Mouse (Mus musculus) forebrain, embryonic 15.5 days (tissue): Measurements from ENCODE around the gene Arhgef19. TPM values are rescaled to one million over a fixed set of nuclear protein-coding genes. Genes with fewer than 3 reads are reported as not detected.

Source experiments
- ATAC-seq: fragments of 200-750 bp; cut with Nextera tagmentation; replicated peaks from 2 replicates; pipeline ENCODE4 v1.8.0; 2017; ENCODE audit warnings: mild to moderate bottlenecking, moderate TSS enrichment, moderate library complexity
- H3K27ac ChIP-seq: fragments of 300-500 bp; sonication (generic); replicated peaks from 2 replicates; pipeline ENCODE4 v1.5.1; 2015; ENCODE audit warnings: mild to moderate bottlenecking, inconsistent platforms
- H3K27me3 ChIP-seq: fragments of 300-500 bp; sonication (generic); 2 replicates; pipeline ENCODE4 v1.6.1; 2015; ENCODE audit warnings: inconsistent platforms
- H3K36me3 ChIP-seq: fragments of 300-500 bp; sonication (generic); 2 replicates; pipeline ENCODE4 v1.6.1; 2015; ENCODE audit warnings: mild to moderate bottlenecking, inconsistent platforms
- H3K4me1 ChIP-seq: fragments of 300-500 bp; sonication (generic); 2 replicates; pipeline ENCODE4 v1.6.1; 2015; ENCODE audit warnings: inconsistent platforms
- H3K4me2 ChIP-seq: fragments of 300-500 bp; sonication (generic); replicated peaks from 2 replicates; pipeline ENCODE4 v1.6.1; 2015; ENCODE audit warnings: mild to moderate bottlenecking, inconsistent platforms
- H3K4me3 ChIP-seq: fragments of 300-500 bp; sonication (generic); 2 replicates; pipeline ENCODE4 v1.5.1; 2015; ENCODE audit warnings: mild to moderate bottlenecking, inconsistent platforms
- H3K9ac ChIP-seq: fragments of 300-500 bp; sonication (generic); replicated peaks from 2 replicates; pipeline ENCODE4 v1.6.1; 2015; ENCODE audit warnings: mild to moderate bottlenecking, inconsistent platforms
- H3K9me3 ChIP-seq: fragments of 300-500 bp; sonication (generic); 2 replicates; pipeline ENCODE4 v1.6.1; 2016; ENCODE audit warnings: inconsistent platforms
- WGBS: fragments of 180-500 bp; shearing (Covaris S2); methylation state at CpG from one replicate; pipeline ENCODE4 v1.1.7; 2015; ENCODE audit warnings: mixed read lengths; 5-methylcytosine and 5-hydroxymethylcytosine counted together
- polyA plus RNA-seq: library from polyadenylated mRNA; unstranded; fragments of >200 nt; fragmentation: Nextera tagmentation; extraction: Ambion mirVana; gene quantifications from 2 replicates; pipeline ENCODE4 v1.2.1, GENCODE M21; 2015

Gene Arhgef19
- polyA plus RNA-seq, 1 experiment from 2014 or later = 1.3 TPM

DNA sequence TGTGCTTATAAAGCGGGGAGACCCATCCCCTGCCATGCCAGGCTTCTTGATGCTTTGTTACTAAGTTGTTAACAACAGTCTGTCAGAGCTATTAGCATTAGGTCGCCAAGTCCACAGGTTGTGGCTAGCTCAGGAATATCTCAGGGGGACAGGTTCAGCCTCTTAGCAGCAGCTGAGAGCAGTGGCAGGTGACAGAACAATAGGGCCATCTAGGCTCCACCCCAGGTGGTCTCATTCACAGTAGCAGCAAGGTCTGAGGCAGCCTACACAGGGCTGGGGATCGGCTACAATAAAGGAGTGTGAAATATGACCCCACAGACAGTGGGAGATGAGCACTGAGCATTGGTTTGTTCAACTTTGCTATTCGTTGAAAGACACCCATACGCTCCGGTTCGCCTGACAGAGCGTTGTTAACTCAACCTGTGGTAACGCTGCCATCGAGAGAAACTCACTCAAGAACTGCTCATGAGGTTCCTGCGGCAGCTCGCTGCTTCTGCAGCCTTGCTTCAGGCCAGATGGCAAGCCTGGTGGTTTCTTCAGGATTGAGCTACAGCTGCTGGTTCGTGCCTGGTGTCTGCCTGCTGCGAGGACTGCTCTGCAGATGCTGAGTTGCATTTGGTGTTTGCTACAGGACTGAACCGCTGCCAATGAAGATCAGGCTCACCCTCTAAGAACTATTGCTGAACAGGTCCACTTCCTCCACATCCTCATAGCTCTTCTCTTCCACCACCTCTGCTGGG, 31.1 kb downstream of the Arhgef19 start:
- peaks cover 13% of the 10 kb centered on the region for H3K4me1 ChIP-seq
- H3K9me3 ChIP-seq = no peaks in the 10 kb centered on the region
- no peaks in the 10 kb centered on the region for H3K36me3 ChIP-seq
- WGBS = 54% methylated on average over 15 of the region's 15 CpGs
- H3K27me3 ChIP-seq = no peaks in the 10 kb centered on the region
- H3K9ac ChIP-seq = no peak overlapping the region
- no peak for ATAC-seq
- no peak overlapping the region for H3K4me2 ChIP-seq
- H3K4me3 ChIP-seq = no peak overlapping the region
- H3K27ac ChIP-seq = no peak overlapping the region

DNA sequence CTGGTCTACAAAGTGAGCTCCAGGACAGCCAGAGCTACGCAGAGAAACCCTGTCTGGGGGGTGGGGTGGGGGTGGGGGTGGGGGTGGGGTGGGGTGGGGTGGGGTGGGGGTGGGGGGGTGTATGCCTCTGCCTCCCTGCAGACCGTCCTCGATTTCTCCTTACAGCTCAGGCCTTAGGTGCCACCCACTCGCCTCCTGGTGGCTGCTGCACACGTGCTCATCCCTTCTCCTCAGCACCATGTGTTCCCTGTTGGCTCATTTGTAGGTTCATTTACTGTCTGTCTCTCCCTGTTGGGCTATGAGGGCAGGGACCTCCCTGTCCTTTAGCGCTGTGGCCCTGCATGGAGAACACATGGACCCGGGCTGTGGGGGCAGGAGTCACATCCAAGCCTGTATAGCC, 31.9 kb downstream of the Arhgef19 start:
- Histone ChIP-seq H3K27me3 (no peaks in the 10 kb centered on the region), H3K9ac (no peak overlapping the region), H3K4me3 (no peak overlapping the region), H3K9me3 (no peaks in the 10 kb centered on the region), H3K27ac (no peak overlapping the region), H3K4me1 (peaks cover 13% of the 10 kb centered on the region), H3K36me3 (no peaks in the 10 kb centered on the region), H3K4me2 (no peak overlapping the region)
- WGBS = 83% methylated on average over 7 of the region's 7 CpGs
- ATAC-seq = no peak

DNA sequence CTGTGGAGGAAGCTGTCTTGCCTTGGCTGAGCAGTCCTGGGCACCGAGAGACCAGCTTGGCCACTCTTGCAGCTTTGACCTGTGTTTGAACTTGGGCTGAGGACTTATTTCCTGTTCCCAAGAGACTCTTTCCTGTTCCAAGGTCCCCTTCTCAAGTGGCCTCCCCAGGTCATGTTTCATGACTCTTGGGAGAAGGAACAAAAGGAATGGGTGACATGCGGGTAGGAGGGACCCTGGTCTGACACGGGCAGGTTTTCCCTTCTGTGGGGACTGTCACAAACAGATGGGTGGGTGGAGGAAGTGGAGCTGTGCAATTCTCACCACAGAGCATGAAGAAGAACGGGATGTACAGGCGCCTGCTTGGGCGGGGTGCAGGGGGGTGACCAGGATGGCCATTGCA, 32.4 kb downstream of the Arhgef19 start:
- ATAC-seq = no peak
- WGBS = 92% methylated on average over 6 of the region's 6 CpGs
- H3K27ac ChIP-seq = no peak overlapping the region

DNA sequence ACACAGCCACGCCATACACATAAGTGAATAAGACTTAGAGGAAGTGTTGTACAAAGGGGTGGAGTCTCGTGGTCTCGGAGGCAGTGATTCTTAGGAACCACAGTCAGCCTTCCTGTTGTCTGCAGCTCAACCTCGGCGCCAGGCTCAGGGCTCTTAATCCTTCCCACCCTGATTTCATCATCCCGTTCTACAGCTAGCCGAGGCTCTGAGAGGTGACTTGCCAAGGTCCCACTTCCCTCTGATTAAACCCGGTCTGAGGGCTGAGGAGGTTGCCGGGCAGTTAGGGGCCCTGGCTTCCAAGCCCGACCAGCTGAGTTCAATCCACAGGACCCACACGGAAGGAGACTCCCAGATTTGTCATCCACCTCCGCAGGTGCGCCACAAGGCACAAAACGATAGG, 33.6 kb downstream of the Arhgef19 start:
- Histone ChIP-seq H3K27ac (no peak overlapping the region), H3K4me3 (no peak overlapping the region), H3K9me3 (no peaks in the 10 kb centered on the region), H3K27me3 (no peaks in the 10 kb centered on the region), H3K4me2 (peak overlapping the region; percentile 24; the same call in 1 of the 2 replicates), H3K4me1 (peaks cover 13% of the 10 kb centered on the region), H3K36me3 (no peaks in the 10 kb centered on the region), H3K9ac (no peak overlapping the region)
- 0 out of 2 replicates have a peak, but pooled peaks have one; percentile 3 for ATAC-seq
- 13% methylated on average over 14 of the region's 14 CpGs for WGBS

More for the DNA sequence above, 32.4 kb downstream of the Arhgef19 start:
- Histone ChIP-seq H3K9me3 (no peaks in the 10 kb centered on the region), H3K4me2 (no peak overlapping the region), H3K4me1 (peaks cover 13% of the 10 kb centered on the region), H3K27me3 (no peaks in the 10 kb centered on the region), H3K9ac (no peak overlapping the region), H3K36me3 (no peaks in the 10 kb centered on the region), H3K4me3 (no peak overlapping the region)

DNA sequence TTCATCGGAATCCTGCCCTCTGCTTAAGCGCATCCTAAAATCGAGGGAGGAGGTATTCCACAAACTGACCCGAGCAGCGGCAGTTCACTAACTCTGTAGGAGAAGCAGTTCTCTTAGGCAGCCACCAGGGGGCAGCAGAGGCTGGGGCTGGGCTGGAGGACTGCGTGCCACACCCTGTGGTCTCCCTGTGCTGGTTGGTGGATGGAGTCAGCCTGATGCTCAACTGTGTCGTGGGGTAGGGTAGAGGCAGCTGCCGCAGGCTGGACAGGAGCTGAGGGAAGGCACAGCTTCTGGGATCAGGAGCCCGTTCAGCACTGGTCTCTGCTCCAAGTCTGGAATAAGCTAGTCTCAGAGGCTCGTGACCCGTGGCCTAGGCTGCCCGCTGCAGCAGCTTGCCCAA, 34.0 kb downstream of the Arhgef19 start:
- 17% methylated on average over 12 of the region's 12 CpGs for WGBS
- H3K36me3 ChIP-seq = no peaks in the 10 kb centered on the region
- peaks cover 13% of the 10 kb centered on the region for H3K4me1 ChIP-seq
- ATAC-seq = peak; percentile 81
- H3K4me2 ChIP-seq = peak overlapping the region; percentile 24; the same call in 1 of the 2 replicates
- H3K27ac ChIP-seq = no peak overlapping the region
- no peaks in the 10 kb centered on the region for H3K27me3 ChIP-seq
- H3K9ac ChIP-seq = no peak overlapping the region
- no peak overlapping the region for H3K4me3 ChIP-seq
- no peaks in the 10 kb centered on the region for H3K9me3 ChIP-seq

DNA sequence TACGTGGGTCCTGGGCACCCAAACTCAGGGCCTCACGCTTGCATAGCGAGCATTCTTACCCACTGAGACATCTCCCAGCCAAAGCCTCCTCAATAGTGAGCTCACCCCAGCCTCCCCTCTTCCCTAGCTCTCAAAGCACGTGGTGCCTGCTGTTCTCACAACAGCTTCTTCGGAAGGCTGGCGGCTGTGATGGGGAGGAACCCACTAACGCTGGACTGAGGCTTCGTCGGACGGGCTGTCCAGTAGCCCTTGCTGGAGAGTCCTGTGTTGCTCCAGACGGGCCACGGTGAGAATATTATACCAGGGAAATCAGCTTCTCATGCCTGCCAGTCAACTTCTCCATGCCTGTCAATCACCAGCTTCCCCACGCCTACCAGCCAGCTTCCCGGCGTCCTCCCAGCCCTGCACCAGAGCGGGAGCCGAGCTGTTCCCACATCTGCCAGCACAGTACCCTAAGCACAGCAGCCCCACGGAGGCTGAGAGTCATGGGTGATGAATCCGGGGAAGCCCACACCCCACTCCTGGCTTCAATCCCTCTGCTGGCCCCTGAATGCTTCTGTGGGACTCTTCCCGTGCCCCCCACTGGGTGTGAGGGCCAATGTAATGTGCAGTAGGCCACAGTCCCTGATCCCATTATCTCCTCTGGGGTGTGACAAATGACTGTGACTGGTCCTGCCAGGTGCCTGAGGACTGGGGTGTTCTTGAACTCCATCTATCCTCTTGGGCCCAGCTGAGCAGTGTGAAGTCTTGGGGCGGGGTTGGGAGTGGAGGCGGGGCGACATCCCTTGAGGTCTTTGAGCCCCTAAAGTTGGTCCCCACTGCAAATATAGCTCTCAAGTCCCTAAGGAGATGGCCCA, 35.4 kb downstream of the Arhgef19 start:
- Histone ChIP-seq H3K36me3 (no peaks in the 10 kb centered on the region), H3K27ac (no peak overlapping the region), H3K9me3 (no peaks in the 10 kb centered on the region), H3K9ac (0 out of 2 replicates have a peak overlapping the region, but pooled peaks have one; percentile 5), H3K4me2 (peak overlapping the region; percentile 22; the same call in 1 of the 2 replicates), H3K4me3 (no peak overlapping the region), H3K4me1 (peaks cover 13% of the 10 kb centered on the region), H3K27me3 (no peaks in the 10 kb centered on the region)
- 41% methylated on average over 23 of the region's 23 CpGs for whole genome bisulfite sequencing
- peak; percentile 49; the same call in 1 of the 2 replicates for ATAC-seq

DNA sequence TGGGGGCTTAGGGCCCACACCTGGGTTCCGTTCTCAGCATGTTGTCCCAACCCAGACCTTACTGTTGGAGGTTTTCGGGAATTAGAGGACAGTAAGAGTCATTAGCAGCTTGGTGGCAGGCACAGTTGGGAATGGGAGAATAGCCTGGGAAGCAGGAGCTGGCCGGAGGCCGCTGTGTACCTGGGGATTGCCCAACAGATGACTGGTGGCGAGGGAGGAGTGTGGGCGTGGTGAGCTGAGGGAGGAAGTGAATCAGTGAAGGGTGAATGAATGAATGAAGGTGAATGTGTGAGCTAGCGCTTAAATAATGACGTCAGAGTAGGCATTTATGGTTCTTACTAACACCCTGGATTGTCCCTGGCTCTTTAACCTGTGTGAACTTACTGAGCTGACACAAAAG, 37.9 kb downstream of the Arhgef19 start:
- no peak overlapping the region for H3K4me2 ChIP-seq
- no peaks in the 10 kb centered on the region for H3K9me3 ChIP-seq
- 86% methylated on average over 8 of the region's 8 CpGs for WGBS
- H3K4me3 ChIP-seq = no peak overlapping the region
- no peaks in the 10 kb centered on the region for H3K27me3 ChIP-seq
- no peak overlapping the region for H3K27ac ChIP-seq
- H3K36me3 ChIP-seq = no peaks in the 10 kb centered on the region
- no peak overlapping the region for H3K9ac ChIP-seq
- H3K4me1 ChIP-seq = peaks cover 13% of the 10 kb centered on the region
- ATAC-seq = no peak

DNA sequence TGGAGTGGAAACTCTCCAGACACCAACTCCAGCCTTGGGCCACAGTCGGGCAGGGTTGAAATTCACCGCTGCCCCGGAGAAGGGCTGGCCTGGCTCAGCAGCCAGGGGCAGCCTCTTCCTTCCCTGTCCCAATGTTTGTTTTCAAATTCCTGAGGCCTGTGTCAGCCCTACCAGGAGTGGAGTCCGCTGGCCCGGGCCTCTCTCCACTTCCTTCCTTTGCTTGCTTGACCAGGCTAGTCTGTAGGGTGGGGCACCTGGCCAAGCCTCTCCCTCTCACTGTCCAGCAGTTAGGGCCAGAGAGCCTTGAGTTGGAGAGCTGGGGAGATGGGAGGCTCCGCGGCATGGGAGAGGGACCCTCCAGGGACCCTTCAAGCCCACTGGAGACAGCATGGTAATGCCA, 38.9 kb downstream of the Arhgef19 start:
- Histone ChIP-seq H3K27me3 (no peaks in the 10 kb centered on the region), H3K4me2 (no peak overlapping the region), H3K27ac (no peak overlapping the region), H3K9me3 (no peaks in the 10 kb centered on the region), H3K36me3 (no peaks in the 10 kb centered on the region), H3K9ac (no peak overlapping the region), H3K4me1 (peaks cover 11% of the 10 kb centered on the region), H3K4me3 (no peak overlapping the region)
- ATAC-seq = no peak
- 81% methylated on average over 7 of the region's 7 CpGs for WGBS

DNA sequence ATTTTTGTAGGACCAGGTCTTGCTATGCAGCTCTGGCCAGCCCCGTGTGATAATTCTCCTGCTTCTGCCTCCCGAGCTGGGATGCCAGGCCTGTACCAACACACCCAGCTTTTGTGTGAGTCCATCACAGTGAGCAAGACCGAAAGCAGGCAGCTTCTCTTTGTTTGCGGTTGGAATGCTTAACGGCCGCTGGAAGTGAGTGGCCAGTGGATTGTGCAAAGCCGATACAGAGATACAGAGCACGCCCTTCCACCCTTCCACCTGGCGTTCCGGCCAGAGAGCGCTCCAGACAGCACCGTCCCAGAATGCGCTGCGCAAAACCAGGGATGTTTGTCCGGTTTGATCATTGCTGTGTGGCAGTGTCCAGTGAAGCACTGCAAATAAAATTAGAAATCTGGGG, 40.0 kb downstream of the Arhgef19 start:
- no peaks in the 10 kb centered on the region for H3K27me3 ChIP-seq
- H3K9me3 ChIP-seq = no peaks in the 10 kb centered on the region
- H3K4me3 ChIP-seq = no peak overlapping the region
- no peak overlapping the region for H3K9ac ChIP-seq
- WGBS = 47% methylated on average over 15 of the region's 15 CpGs
- no peak for ATAC-seq
- no peak overlapping the region for H3K27ac ChIP-seq
- no peak overlapping the region for H3K4me2 ChIP-seq
- no peaks in the 10 kb centered on the region for H3K36me3 ChIP-seq
- H3K4me1 ChIP-seq = peaks cover 7% of the 10 kb centered on the region

DNA sequence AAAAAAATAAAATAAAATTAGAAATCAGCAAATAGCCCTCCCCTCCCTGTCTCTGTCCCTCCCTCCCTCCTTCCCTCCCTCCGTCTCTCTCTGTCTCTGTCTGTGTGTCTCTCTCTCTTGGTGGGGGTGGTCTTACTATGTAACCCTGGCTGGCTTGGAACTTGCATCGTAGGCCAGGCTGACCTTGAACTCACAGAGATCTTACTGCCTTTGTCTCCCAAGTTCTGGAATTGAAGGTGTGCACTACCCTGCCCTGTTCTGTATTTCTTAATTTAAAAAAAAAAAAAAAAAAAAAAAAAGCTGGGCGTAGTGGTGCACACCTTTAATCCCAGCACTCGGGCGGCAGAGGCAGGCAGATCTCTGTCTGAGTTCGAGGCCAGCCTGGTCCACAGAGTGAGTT, 40.5 kb downstream of the Arhgef19 start:
- Histone ChIP-seq H3K27ac (no peak overlapping the region), H3K4me1 (peaks cover 2% of the 10 kb centered on the region; the same call in 1 of the 2 replicates), H3K9me3 (no peaks in the 10 kb centered on the region), H3K4me3 (no peak overlapping the region), H3K4me2 (no peak overlapping the region), H3K9ac (no peak overlapping the region), H3K36me3 (no peaks in the 10 kb centered on the region), H3K27me3 (no peaks in the 10 kb centered on the region)
- WGBS = 95% methylated on average over 6 of the region's 6 CpGs
- no peak for ATAC-seq

DNA sequence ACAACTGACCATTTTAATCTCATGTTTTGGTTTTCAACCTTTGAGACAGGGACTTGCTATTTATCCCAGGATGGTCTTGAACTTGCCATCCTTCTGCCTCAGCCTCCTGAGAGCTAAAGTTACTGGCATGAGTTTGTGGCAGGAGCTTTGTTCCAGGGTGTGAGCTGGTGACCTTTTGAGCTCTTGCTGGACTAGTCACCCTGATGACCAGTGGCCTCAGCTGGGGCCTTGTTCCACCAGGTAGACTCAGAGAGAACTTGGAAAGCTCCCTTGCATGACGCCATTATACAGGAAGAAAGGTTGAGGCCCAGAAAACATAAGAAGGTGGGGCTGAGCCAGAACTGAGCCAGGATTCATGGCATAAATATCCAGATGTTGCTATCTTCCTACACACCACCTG, 41.2 kb downstream of the Arhgef19 start:
- no peak overlapping the region for H3K27ac ChIP-seq
- H3K27me3 ChIP-seq = no peaks in the 10 kb centered on the region; the same call in 1 of the 2 replicates
- no peaks in the 10 kb centered on the region for H3K4me1 ChIP-seq
- WGBS = 94% methylated on average over 1 of the region's 1 CpGs
- H3K4me3 ChIP-seq = no peak overlapping the region
- H3K36me3 ChIP-seq = no peaks in the 10 kb centered on the region
- ATAC-seq = no peak
- no peak overlapping the region for H3K9ac ChIP-seq
- no peaks in the 10 kb centered on the region for H3K9me3 ChIP-seq
- no peak overlapping the region for H3K4me2 ChIP-seq

DNA sequence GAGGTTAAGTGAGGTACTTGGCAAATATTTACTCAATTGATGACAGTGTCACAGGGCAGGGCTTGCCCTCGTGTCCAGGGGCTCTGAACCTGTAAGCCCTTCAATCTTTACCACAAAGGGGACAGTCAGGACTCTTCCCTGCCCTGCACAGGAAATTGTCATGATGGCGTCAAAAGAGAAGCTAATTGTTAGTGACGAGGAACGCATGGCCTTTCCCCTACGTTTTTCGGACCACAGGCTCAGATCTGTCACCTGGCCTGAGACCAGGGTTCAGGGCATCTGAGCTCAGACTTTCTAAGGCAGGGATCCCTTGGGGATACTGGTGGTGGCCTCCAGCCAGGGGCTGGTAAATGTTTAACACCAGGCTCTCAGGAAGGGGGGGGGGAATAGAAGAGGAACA, 41.9 kb downstream of the Arhgef19 start:
- Histone ChIP-seq H3K9ac (no peak overlapping the region), H3K9me3 (no peaks in the 10 kb centered on the region), H3K4me3 (no peak overlapping the region), H3K4me1 (no peaks in the 10 kb centered on the region), H3K4me2 (no peak overlapping the region), H3K36me3 (no peaks in the 10 kb centered on the region), H3K27me3 (no peaks in the 10 kb centered on the region; the same call in 1 of the 2 replicates), H3K27ac (no peak overlapping the region)
- ATAC-seq = no peak
- 67% methylated on average over 6 of the region's 6 CpGs for WGBS
